Mouse (Mus musculus) erythroid progenitor cell, adult 5-6 weeks (primary cell): ENCODE data around the gene LTO1. TPM values are rescaled to one million over a fixed set of nuclear protein-coding genes. Genes with fewer than 3 reads are reported as not detected.
"Not testable (repeated sequence)": the region's sequence is repeated elsewhere in the genome, so short reads cannot be mapped to it uniquely, and the experiment has no call there.

Experiments used
- ATAC-seq: replicated peaks from 2 replicates; pipeline ENCODE4 v1.8.0; 2016; ENCODE audit warnings: moderate number of reproducible peaks, mild to moderate bottlenecking, moderate TSS enrichment, inconsistent platforms; ENCODE audit not compliant: poor library complexity, low FRiP score, severe bottlenecking
- total RNA-seq, 2 experiments: library from RNA; stranded (forward) in 1 of 2; stranded (reverse) in 1 of 2; fragments of 150-400 nt in 1 of 2; fragments of 186-747, 209-891 nt in 1 of 2; gene quantifications; 2 replicates each; pipeline versions ENCODE4 v1.2.3 to v1.2.4; 2015 to 2017; ENCODE audit warnings: low replicate concordance in 2 of 2

The LTO1 gene
- 5.4 and 10.8 TPM in 2 replicates for total RNA-seq (2015; ENCODE audit: low replicate concordance)
- total RNA-seq (2017; ENCODE audit: low replicate concordance): 27.9 and 85.0 TPM in 2 replicates

DNA sequence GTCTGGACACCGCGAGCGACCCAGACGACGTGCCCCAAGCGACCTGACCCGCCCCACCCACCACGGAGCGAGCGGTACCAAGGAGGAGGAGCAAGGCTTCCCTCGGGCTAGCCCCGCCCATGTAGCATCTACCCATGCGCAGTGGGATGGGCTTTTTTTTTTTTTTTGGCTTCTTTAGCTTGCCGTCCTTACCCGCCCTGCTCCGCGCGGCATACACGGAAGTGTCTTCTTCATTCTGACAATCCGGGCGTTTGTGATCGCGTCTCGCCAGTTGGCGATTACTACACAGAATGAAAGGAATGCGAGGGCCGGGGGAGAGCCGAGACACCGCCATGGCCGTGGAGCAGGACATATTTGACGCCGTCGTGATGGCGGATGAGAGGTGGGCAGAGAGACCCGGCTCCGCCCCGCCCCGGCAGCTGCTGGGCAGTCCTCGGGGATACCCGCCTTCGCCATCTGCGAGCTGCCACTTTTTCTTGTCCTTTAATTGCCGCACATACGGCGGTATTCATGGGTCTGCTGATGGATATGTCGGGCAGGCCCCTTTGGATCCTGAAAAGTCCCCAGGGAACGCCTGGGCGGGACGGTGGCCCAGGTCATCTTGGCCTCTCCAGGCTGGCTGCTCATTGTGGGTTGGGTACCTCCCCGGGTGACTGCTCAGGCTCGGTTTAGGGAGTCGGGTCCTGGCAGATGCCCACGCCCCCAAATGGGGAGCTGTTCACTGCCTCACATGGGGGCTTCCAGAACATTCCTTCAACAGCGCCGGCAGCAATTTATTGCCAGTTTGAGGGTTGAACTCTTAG, at the start of gene LTO1:
TSS of gene LTO1 (plus strand) at position 153 of the 803 bp plus-strand sequence.
- peak; percentile 92 for ATAC-seq

DNA sequence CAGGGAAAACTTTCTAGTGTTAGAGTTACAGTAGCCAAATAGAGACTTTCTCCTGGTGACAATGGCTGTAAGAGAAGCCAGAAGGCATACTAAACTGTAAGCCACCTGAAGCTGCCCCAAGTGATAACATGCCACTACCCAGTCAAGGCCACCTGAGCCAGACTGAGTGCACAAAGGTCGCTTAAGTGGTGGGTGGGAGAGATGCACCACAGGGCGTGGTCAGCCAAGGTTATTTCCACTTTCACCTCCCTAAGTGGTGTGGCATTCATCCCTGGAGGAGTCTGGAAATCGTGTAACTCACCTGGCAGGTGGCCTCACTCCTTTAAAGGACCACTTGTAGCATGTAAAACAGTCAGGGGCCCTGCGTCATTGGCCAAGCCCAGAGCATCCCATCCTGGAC, 47.7 kb upstream of the LTO1 start:
- no peak for ATAC-seq

DNA sequence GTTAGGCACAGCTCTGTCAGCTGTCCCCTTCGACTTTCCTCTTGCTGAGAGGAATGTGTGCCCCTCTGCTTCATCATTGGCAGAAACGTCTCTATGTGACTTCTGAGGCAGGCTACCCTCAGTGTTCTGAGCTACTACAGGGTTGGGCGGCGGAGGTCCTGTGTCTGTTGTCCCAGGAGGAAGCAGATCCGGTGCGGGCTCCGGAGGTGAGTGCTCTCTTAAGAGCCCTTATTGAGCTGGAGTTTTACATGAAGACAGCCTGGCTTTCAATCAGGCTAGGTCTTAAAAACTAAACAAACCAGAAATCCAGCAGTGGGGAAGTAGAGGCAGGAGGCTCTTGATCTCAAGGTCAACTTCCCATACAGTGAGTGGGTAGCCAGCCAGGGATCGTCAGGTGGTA, 47.3 kb upstream of the LTO1 start:
- ATAC-seq: no peak

DNA sequence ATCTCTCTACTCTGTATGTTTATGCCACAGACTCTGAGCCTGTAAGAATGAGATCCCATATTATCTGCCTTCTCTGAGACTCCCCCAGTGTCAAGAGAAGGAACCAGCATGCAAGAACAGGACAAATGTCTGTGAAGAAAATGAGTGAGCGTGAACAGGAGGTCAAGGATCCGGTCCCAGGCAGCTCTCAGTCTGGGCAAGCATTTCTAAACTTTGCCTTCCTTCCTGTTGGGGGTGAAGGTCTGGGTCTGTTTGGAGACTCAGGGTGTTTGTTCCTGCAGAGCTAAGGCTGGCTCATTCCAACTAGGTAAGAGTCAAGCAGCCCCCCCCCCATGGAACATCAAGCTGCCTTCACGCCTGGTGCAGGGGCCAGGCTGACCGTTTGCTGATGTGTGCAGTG, 42.5 kb upstream of the LTO1 start:
- ATAC-seq: no peak

DNA sequence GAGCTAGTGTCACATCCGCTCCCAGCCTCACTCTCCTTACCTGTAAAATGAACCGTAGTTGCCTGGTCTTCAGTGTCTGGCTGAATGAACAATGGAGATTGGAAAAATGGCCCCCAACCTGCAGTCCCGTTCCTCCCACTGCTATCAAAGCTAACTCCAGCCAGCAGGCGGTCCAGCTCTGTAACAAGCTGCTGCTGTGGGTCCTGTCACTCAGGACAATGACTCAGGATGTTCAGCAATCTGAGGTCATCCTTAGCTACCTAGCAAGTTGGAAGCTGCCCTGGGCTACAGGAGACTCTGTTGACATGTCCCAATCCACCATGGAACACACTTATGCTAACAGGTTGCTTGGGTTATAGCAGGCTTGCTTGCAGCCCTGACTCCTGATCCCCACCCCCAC, 41.7 kb upstream of the LTO1 start:
- no peak for ATAC-seq

DNA sequence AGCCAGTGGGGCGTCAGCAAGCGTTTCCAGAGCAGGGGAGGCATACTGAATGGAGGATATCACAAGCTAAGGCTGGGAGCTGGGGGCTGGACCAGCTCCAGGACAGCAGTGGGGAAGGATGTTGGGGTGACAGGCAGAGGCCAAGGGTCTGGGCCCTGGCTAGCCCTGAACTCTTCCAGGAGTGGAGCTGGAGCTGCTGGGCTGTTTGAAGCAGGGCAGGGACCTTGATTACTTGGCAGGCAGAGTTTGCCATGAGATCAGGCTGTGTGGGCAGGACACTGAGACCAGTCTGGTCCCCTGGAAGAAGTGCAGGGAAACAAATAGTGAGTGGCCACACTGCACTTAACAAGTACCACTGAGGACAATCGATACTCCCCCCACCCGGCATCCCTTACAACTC, 40.7 kb upstream of the LTO1 start:
- ATAC-seq: no peak

DNA sequence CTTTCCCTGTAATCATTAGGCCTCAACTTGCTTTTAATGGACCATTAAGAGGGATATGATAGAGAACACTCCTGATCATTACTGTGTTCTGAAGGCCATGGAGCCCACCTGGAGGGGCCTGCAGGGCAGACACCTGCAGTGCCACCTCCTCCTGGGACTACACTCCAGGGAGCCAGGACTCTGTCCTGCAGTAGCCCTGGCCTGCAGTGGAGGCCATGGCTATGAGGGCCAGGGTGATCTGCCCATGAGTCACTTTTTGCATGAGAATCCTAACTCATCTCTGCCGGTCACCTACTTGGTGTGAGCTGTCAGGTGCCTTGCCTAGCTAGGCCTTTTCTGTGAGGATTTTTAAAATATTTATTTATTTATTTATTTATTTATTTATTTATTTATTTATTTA, 36.5 kb upstream of the LTO1 start:
- no peak for ATAC-seq

DNA sequence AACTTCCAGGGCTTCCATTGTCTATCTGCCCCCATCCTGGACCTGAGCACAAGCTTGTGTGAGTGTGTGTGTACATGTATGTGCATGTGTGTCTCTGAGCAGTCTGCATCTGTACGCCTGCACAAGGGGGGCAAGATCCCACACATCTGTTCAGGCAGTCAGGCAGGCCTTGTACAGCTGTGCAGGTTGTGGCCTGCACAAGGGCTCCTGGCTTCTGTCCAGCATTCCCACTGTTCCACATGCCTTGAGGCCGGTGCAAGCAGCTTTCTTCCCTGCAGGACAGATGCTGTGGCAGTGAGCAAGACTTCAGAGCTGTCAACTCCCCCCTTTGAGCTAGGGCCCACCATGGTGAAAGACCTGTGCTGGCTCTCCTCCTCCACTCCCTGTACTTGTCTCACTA, 31.8 kb upstream of the LTO1 start:
- no peak for ATAC-seq

DNA sequence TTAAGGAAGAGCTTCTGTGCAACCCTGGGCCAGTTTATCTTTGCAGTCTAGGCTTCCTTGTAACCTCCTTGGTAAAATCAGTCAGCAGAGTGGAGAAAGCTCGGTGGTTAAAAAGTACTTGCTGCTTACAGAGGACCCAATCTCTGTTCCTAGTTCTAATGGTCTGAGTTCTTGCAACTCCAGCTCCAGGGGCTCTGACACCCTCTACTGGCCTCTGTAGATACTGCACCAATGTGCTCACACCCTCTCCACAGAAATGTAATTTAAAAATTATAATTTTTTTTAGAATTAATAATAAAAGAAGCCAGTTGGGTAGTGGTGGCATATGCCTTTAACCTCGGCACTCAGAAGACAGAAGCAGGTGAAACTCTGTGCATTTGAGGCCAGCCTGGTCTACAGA, 27.2 kb upstream of the LTO1 start:
- no peak for ATAC-seq

DNA sequence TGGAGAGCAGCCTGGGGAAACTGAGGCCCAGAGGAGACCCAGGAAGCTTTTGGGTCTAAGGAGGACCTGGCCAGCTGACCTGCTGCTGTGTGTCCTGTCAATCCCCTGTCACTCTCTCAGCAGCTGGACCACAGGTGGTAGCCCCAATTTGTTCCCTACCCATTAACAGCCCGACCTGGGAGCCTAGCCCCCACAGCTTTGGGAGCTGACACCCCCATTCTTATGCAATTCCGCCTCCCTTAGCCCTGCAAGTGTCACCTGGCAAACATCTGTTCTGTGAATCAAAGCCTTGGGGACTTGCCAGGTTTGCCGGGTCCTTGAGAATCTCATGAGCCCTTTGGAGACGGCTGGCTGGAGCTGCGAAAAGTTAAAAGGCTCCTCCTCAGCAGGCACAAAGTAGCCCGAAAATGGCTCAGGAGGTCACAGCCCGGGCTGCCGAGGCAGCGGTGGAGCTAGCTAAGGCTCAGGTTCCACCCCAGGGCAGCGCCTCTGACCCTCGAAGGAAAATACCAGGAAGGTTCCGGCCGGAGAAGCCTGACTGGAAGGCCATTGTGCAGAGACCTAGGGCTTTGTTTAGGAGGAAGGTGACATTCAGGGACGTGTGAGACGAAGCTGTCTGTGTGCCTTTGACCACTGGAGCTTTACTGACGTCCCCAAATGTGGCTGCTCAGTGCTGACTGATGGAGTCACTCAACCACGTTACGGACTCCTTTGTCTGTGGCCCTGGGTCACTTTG, 26.2 kb upstream of the LTO1 start:
- 0 out of 2 replicates have a peak, but pooled peaks have one; percentile 23 for ATAC-seq

DNA sequence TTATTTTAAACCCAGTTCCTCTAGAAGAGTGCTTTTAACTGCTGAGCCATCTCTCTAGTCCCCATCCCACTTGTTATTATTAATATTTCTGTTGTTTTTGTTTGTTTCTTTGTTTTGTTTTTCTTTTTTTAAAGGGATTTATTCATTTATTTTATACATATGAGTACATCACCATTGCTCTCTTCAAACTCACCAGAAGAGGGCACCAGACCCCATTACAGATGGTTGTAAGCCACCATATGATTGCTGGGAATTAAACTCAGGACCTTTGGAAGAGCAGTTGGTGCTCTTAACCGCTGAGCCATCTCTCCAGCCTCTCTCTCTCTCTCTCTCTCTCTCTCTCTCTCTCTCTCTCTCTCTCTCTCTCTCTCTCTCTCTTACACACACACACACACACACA, 24.2 kb upstream of the LTO1 start:
- not testable (repeated sequence) for ATAC-seq

DNA sequence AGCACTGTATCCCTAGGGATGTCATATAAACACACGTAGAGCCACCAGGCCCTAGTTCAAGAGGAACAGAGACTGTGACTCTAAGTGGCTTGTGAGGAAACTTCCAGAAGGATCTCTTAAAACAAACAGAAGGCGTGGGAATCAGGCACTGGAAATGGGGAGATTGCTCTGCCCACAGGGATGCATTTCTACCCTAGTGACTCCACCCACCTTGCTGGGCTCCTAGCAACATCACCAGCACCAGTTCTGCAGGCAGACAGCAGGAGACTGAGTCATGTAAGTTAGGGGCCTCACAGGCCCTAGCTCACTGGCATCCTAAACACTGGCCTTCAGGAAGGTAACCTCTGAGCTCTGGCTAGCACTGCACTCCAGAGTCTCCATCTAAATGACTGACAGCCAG, 23.0 kb upstream of the LTO1 start:
- ATAC-seq: no peak

DNA sequence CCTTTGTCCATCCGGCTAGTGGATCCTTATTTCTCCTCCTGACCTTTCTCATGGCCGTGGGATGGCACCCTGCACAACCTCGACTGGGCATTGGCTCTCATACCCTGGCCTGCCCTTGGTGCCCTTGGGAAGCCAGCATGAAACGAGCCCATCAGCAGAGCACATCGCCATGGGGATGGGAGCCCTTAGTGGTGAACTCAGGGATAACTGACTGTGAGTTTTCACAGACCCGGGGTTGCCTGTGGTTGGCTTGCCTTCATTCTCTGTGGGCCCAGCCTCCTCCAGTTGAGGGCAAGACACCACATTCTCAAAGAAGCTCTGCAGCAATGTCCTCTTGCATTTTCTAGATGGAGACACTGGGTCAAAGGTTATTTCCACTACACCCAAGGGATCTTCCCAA, 22.6 kb upstream of the LTO1 start:
- no peak for ATAC-seq

DNA sequence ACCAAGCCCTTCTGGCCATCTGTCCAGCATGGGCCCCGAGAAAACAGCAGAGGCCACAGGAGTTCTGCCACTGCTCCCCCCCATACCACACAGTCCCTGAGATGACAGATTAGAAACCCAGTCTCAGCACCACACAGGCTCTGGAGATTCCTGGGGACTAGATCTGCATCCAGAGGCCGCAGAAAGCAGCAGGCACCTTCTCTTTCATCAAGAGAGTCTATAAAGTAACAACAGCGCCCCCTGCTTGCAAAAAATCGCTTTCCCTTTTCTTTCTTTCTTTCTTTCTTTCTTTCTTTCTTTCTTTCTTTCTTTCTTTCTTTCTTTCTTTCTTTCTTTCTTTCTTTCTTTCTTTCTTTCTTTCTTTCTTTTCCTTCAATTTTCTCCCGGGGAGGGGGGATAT, 20.7 kb upstream of the LTO1 start:
- no peak for ATAC-seq

DNA sequence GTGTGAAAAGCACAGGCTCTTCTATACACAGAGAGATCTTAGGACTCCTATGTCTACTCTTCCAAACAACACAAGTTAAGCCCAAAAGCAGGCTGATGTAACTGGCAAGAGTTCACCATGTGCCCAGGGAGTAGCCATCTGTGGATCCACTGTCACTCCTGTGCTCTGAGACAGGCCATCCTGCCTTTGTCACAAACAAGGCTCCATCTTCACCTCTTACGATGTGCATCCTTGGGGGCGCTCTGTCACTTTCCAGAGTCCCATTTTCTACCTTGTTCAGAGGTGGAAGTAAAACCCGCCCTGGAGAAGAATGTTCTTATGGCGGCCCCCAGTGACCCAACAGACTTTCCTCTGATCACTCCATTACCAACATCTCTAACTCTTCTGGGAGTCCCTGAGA, 20.2 kb upstream of the LTO1 start:
- no peak for ATAC-seq

DNA sequence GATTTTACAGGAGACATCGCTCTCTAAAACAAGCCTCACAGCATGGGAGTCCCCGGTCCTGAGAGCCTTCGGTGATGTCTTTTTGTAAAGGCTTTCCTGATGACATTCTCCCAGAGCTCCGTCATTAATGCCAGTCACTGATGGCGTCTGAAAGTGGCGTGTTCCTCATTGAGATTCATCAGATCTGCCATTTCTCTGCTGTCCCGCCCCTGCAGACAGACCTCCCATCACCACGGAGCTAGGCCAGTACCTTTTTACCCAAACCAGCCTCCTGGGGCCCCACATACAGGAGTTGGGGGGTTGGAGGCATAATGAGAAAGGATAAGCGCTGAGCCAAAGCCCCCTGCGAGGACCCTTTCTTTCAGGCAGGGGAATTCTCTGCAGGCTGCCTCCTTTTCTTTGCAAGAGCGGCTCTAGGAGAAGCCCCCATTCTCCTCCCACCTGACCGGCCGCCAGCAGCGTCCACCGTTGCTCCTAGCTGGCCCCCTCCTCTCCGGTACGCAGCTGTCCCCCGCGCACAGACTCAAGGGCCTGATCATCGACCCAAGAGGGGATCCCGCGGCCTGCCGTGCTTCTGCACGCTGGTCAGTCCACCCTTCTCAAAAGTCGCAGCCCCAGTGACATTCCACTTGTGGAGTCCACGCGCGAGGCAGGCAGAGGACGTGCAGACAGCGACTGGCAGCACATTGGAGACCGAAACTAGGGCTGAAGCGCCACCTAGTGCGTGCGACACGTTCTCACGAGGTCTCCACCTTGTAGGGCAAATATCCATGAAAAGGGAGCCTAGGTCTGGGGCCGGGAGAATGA, 19.4 kb upstream of the LTO1 start:
- no peak for ATAC-seq

DNA sequence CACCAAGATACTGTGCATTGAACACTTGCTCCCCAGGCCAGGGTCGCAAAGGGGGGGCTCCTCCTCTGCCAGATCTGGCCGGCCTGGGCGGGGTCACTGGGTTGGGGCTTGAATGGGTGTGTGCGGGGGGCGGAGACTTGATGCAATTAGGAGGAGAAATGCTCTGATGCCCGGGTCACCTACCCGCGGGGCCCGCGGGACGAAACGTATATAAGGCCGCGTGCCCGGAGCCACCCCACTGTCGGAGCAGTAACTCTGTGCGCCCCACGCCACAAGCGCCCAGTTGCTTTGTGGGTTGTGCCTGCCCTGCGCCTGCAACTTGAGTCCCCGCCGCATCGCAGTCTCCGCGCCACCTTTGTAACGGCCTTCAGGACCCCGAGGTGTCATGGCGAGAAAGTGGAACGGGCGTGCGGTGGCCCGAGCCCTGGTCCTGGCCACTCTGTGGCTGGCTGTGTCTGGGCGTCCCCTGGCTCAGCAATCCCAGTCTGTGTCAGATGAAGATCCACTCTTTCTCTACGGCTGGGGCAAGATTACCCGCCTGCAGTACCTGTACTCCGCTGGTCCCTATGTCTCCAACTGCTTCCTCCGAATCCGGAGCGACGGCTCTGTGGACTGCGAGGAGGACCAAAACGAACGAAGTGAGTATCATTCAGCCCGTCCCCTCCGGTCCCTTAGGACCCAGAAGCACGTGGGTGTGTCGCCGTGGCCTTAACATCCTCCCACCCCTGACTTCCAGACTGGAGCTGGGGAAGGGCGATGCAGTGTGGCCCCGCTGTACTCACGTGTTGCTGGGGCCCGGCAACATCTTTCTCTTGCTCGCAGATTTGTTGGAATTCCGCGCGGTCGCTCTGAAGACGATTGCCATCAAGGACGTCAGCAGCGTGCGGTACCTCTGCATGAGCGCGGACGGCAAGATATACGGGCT, 18.3 kb upstream of the LTO1 start, which contains the start of gene Fgf15:
TSS of gene Fgf15 (plus strand) at position 238 of the 925 bp plus-strand sequence.
- ATAC-seq: 0 out of 2 replicates have a peak, but pooled peaks have one; percentile 36

DNA sequence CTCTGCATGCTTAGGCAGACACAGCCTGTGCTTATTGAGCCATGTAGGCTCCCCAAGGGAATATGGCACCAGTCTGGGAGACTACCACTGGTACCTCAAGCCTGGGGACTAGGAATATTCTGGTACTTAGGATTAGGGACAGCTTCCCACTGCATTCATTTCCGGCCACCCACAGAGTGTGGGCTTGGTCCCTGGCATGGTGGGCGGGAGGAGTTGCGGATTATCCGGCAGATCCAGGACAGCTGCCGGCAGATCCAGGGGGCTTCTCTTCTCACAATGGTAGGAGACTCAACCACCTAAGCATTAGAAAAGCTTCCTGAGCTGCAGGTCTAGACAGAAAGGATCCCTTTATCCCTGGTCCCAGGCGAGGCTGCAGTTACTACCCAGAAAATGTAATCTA, 16.4 kb upstream of the LTO1 start:
- ATAC-seq: no peak

DNA sequence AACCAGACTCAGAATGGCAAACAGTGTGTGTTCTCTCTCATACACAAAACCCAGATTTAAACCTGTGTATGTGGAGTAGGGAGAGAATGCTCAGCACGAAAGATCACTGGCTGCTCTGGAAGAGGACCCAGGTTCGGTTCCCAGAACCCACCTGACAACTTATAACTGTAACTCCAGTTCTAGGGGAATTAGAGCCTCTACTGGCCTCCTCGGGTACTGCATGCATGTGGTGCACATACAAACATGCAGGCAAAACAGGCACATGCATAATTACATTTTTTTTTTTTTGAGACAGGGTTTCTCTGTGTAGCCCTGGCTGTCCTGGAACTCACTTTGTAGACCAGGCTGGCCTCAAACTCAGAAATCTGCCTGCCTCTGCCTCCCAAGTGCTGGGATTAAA, 9.4 kb upstream of the LTO1 start:
- not testable (repeated sequence) for ATAC-seq
